Mouse (Mus musculus): Measurements from ENCODE around the gene Haghl. TPM values are rescaled to one million over a fixed set of nuclear protein-coding genes. Genes with fewer than 3 reads are reported as not detected.
A peak's percentile ranks its signal among the peaks of the same experiment; 100 is the strongest.

Gene Haghl
- polyA plus RNA-seq, 1 experiment from 2014 or later = 67.2 TPM

DNA sequence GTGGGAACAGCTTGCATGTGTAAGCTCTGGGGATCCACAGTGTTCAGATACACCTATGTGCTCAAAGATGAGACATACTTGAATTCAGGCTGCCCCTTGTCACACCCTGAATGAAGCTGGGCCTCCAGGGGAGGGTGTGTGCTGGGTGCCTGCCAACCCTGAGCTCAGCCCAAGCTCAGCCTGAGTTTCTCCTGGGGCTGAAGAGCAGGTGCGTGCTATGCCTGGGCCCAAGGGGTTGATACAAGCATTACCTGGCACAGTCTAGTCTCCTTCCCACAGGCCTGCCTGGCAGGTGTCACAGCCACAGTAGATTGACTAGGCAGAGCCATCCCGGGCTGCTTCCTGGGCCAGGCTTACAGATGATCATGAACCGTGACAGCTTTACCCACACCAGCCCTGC, 49.7 kb downstream of the Haghl start, which contains the start of gene Mslnl:
Mslnl (plus strand) TSS at position 298 of the 400 bp plus-strand sequence.
- Histone ChIP-seq H3K4me2 (replicated peaks) (no peak within 1 kb of the TSS), H3K27ac (replicated peaks) (no peak within 1 kb of the TSS), H3K27me3 (peaks cover 5% of the 10 kb centered on the region; the same call in 1 of the 2 replicates), H3K4me3 (replicated peaks) (no peak within 1 kb of the TSS), H3K9ac (no peak within 1 kb of the TSS), H3K4me1 (no peaks in the 10 kb centered on the region), H3K36me3 (0 out of 2 replicates have a peak, but pooled peaks cover 6% of the 10 kb centered on the region), H3K9me3 (replicated peaks) (no peaks in the 10 kb centered on the region)
- 63% methylated on average over 3 of the region's 3 CpGs for WGBS
- peak; percentile 27; the same call in 1 of the 2 replicates for ATAC-seq (ENCODE audit: insufficient number of reproducible peaks, low FRiP score, low TSS enrichment, low read depth)

DNA sequence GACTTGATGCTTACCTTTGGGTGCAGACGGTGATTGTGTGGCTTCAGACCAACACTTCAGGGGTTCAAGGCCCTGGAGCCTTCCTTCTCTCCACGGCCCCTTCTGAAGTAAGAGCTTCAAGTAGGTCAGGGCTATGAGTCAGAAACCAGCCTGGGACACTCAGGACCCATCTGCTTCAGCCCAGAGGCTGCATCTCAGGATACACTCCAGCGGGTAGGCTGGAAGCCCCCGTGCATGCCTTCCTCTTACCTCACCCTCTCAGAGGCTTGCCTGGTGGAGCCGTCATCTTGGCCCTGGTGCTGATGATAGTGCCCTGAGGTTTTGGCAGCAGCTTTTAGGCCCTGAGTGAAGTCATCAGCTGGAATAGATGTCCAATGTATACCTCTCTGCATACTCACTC, 50.2 kb downstream of the Haghl start:
- H3K27me3 ChIP-seq = peaks cover 5% of the 10 kb centered on the region; the same call in 1 of the 2 replicates
- no peak overlapping the region for H3K9ac ChIP-seq
- H3K4me1 ChIP-seq = no peaks in the 10 kb centered on the region
- H3K9me3 ChIP-seq (replicated peaks) = no peaks in the 10 kb centered on the region
- H3K4me3 ChIP-seq (replicated peaks) = no peak overlapping the region
- 83% methylated on average over 5 of the region's 5 CpGs for WGBS
- no peak overlapping the region for H3K4me2 ChIP-seq (replicated peaks)
- ATAC-seq (ENCODE audit: insufficient number of reproducible peaks, low FRiP score, low TSS enrichment, low read depth) = no peak
- no peak overlapping the region for H3K27ac ChIP-seq (replicated peaks)
- H3K36me3 ChIP-seq = peaks cover 11% of the 10 kb centered on the region; the same call in 1 of the 2 replicates

DNA sequence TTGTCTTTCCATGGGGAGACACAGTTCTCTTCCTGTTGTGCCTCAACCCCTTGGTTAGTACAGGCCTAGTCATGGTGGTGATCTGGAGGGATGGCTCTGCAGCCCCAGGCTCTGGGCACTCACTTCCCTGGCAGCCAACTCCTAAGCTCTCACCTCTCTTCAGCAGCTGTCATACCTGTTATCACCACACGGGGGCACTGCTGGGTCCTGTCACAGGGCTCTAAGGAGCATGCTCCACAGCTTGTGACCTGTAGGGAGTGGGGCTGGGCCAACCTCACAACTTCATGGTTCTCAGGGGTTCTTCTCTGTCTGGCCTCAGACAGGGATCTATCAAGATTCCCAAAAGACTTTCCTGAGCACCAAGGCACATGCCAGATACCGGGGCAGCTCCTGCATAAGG, 53.4 kb downstream of the Haghl start:
- 21% methylated on average over 2 of the region's 2 CpGs for WGBS
- no peaks in the 10 kb centered on the region for H3K27me3 ChIP-seq
- peaks cover 14% of the 10 kb centered on the region for H3K4me1 ChIP-seq
- no peak for ATAC-seq (ENCODE audit: insufficient number of reproducible peaks, low FRiP score, low TSS enrichment, low read depth)
- H3K4me2 ChIP-seq (replicated peaks) = no peak overlapping the region
- H3K36me3 ChIP-seq = peaks cover 17% of the 10 kb centered on the region
- no peak overlapping the region for H3K27ac ChIP-seq (replicated peaks)
- no peak overlapping the region for H3K4me3 ChIP-seq (replicated peaks)
- H3K9me3 ChIP-seq (replicated peaks) = no peaks in the 10 kb centered on the region
- no peak overlapping the region for H3K9ac ChIP-seq

Small RNA genes lying within 50 kb of the gene (microRNA-seq; reads per million reads assigned to microRNA genes)
- not detected for gene Gm25083 (ENCODE audit: borderline number of aligned reads)
- gene Mir3082 (ENCODE audit: borderline number of aligned reads) = not detected
- not detected for gene Mir6966 (ENCODE audit: borderline number of aligned reads)

Other genes starting within 250 kb of the Haghl start
- gene Sox8, start 215.0 kb downstream of the Haghl start, polyA plus RNA-seq (2015; fragmentation: Nextera tagmentation; extraction: Ambion mirVana) = 13.1 and 13.7 TPM in 2 replicates
- 29.0 and 31.4 TPM in 2 replicates for gene Lmf1, start 206.6 kb downstream of the Haghl start, polyA plus RNA-seq (2015; fragmentation: Nextera tagmentation; extraction: Ambion mirVana)
- gene Gng13, start 68.5 kb downstream of the Haghl start, polyA plus RNA-seq (2015; fragmentation: Nextera tagmentation; extraction: Ambion mirVana) = 23.7 and 44.9 TPM in 2 replicates
- 22.6 and 24.5 TPM in 2 replicates for gene Chtf18, start 58.3 kb downstream of the Haghl start, polyA plus RNA-seq (2015; fragmentation: Nextera tagmentation; extraction: Ambion mirVana)
- 25.1 and 26.0 TPM in 2 replicates for gene Rpusd1, start 58.0 kb downstream of the Haghl start, polyA plus RNA-seq (2015; fragmentation: Nextera tagmentation; extraction: Ambion mirVana)
- 2.4 and 3.9 TPM in 2 replicates for gene Mslnl, start 49.6 kb downstream of the Haghl start, polyA plus RNA-seq (2015; fragmentation: Nextera tagmentation; extraction: Ambion mirVana)
- gene Msln, start 31.3 kb downstream of the Haghl start, polyA plus RNA-seq (2015; fragmentation: Nextera tagmentation; extraction: Ambion mirVana) = 24.2 and 31.4 TPM in 2 replicates
- gene Narfl, start 11.9 kb downstream of the Haghl start, polyA plus RNA-seq (2015; fragmentation: Nextera tagmentation; extraction: Ambion mirVana) = 26.9 and 27.1 TPM in 2 replicates
- gene Ccdc78, start 907 bp upstream of the Haghl start, polyA plus RNA-seq (2015; fragmentation: Nextera tagmentation; extraction: Ambion mirVana) = 2.9 and 4.8 TPM in 2 replicates
- gene Fam173a, start 7.2 kb upstream of the Haghl start, polyA plus RNA-seq (2015; fragmentation: Nextera tagmentation; extraction: Ambion mirVana) = 95.7 and 99.3 TPM in 2 replicates
- gene AC134908.4, start 10.0 kb upstream of the Haghl start, polyA plus RNA-seq (2015; fragmentation: Nextera tagmentation; extraction: Ambion mirVana) = not detected in 2 replicates
- gene Metrn, start 11.5 kb upstream of the Haghl start, polyA plus RNA-seq (2015; fragmentation: Nextera tagmentation; extraction: Ambion mirVana) = 41.8 and 44.8 TPM in 2 replicates
- gene Fbxl16, start 23.4 kb upstream of the Haghl start, polyA plus RNA-seq (2015; fragmentation: Nextera tagmentation; extraction: Ambion mirVana) = 3.8 and 4.0 TPM in 2 replicates
- gene Wdr24, start 38.0 kb upstream of the Haghl start, polyA plus RNA-seq (2015; fragmentation: Nextera tagmentation; extraction: Ambion mirVana) = 24.7 and 27.1 TPM in 2 replicates
- gene Jmjd8, start 43.2 kb upstream of the Haghl start, polyA plus RNA-seq (2015; fragmentation: Nextera tagmentation; extraction: Ambion mirVana) = 44.9 and 46.2 TPM in 2 replicates
- gene Stub1, start 47.7 kb upstream of the Haghl start, polyA plus RNA-seq (2015; fragmentation: Nextera tagmentation; extraction: Ambion mirVana) = 343 and 364 TPM in 2 replicates
- 2.7 and 3.2 TPM in 2 replicates for gene Rhbdl1, start 51.6 kb upstream of the Haghl start, polyA plus RNA-seq (2015; fragmentation: Nextera tagmentation; extraction: Ambion mirVana)
- gene Gm20683, start 56.1 kb upstream of the Haghl start, polyA plus RNA-seq (2015; fragmentation: Nextera tagmentation; extraction: Ambion mirVana) = 2.5 and 3.5 TPM in 2 replicates
- 24.5 and 25.8 TPM in 2 replicates for gene Rhot2, start 59.2 kb upstream of the Haghl start, polyA plus RNA-seq (2015; fragmentation: Nextera tagmentation; extraction: Ambion mirVana)
- 21.5 and 32.1 TPM in 2 replicates for gene Wdr90, start 75.8 kb upstream of the Haghl start, polyA plus RNA-seq (2015; fragmentation: Nextera tagmentation; extraction: Ambion mirVana)
- gene Mcrip2, start 83.1 kb upstream of the Haghl start, polyA plus RNA-seq (2015; fragmentation: Nextera tagmentation; extraction: Ambion mirVana) = 13.4 and 15.7 TPM in 2 replicates
- 49.6 and 51.8 TPM in 2 replicates for gene Mettl26, start 89.4 kb upstream of the Haghl start, polyA plus RNA-seq (2015; fragmentation: Nextera tagmentation; extraction: Ambion mirVana)
- gene Wfikkn1, start 95.2 kb upstream of the Haghl start, polyA plus RNA-seq (2015; fragmentation: Nextera tagmentation; extraction: Ambion mirVana) = 0.62 and 0.83 TPM in 2 replicates
- 35.8 and 38.9 TPM in 2 replicates for gene Rab40c, start 134.1 kb upstream of the Haghl start, polyA plus RNA-seq (2015; fragmentation: Nextera tagmentation; extraction: Ambion mirVana)
- 51.1 and 58.4 TPM in 2 replicates for gene Pigq, start 159.3 kb upstream of the Haghl start, polyA plus RNA-seq (2015; fragmentation: Nextera tagmentation; extraction: Ambion mirVana)
- 2.7 and 5.8 TPM in 2 replicates for gene Nhlrc4, start 159.3 kb upstream of the Haghl start, polyA plus RNA-seq (2015; fragmentation: Nextera tagmentation; extraction: Ambion mirVana)
- 0.24 and 0.28 TPM in 2 replicates for gene A930017K11Rik, start 166.9 kb upstream of the Haghl start, polyA plus RNA-seq (2015; fragmentation: Nextera tagmentation; extraction: Ambion mirVana)
- 24.5 and 29.8 TPM in 2 replicates for gene Capn15, start 200.1 kb upstream of the Haghl start, polyA plus RNA-seq (2015; fragmentation: Nextera tagmentation; extraction: Ambion mirVana)